Mouse (Mus musculus): ENCODE measurements around the gene Naif1. TPM values are rescaled to one million over a fixed set of nuclear protein-coding genes. Genes with fewer than 3 reads are reported as not detected.
"Not testable (repeated sequence)": the region's sequence is repeated elsewhere in the genome, so short reads cannot be mapped to it uniquely, and the experiment has no call there.

Gene Naif1
- polyA plus RNA-seq, 1 experiment from 2014 or later, result 6.4 TPM

DNA sequence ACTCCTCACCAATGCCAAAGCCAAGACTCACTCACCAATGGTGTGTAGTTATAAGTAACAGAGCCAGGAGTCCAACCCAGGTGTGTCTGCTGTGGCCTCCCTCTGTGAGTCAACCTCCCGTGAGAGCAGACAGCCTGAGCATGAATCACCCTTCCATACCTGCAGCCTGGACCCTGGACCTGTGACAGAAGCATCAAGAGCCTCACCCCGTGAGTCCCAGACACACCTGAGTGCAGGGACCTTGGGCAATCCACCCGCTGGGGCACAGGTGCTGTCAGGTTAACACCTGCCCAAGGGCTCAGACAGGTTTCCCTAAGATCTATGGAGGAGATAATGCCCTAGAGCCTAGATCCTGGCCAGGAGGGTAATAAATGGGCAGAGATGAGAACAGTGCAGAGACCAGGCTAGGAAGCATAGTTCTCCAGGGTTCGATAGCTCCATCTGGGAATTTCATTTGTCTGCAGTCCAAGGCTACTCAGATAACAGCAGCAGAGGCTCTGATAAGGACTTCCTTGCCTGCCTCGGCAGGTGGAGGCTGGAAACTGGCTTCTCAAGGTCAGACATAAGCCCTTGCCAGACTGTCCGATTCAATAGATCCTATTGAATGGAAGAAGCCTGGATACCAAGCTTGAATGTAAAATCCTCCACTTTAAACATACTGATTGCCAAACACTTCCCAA is 20.9 kb downstream of the Naif1 start:
- WGBS, result 86% methylated on average over 6 of the region's 6 CpGs
- H3K27me3 ChIP-seq (ENCODE audit: control insufficient read depth, insufficient read depth, low read length), result no peaks in the 10 kb centered on the region
- no peak overlapping the region for H3K9ac ChIP-seq (ENCODE audit: low read length)
- no peak overlapping the region for H3K4me3 ChIP-seq (ENCODE audit: low read depth, low read length)
- no peaks in the 10 kb centered on the region for H3K9me3 ChIP-seq (ENCODE audit: control insufficient read depth, low read length)
- no peak overlapping the region for H3K27ac ChIP-seq (ENCODE audit: low read depth, low read length)
- no peaks in the 10 kb centered on the region for H3K4me1 ChIP-seq (ENCODE audit: control insufficient read depth, insufficient read depth, low read length)
- peak; percentile 65 for DNase-seq (ENCODE audit: low spot score, missing footprints)
- H3K36me3 ChIP-seq (ENCODE audit: control insufficient read depth, insufficient read depth, low read length), result no peaks in the 10 kb centered on the region
- no peak for ATAC-seq (ENCODE audit: low FRiP score)
- no peak overlapping the region for H3K4me2 ChIP-seq

DNA sequence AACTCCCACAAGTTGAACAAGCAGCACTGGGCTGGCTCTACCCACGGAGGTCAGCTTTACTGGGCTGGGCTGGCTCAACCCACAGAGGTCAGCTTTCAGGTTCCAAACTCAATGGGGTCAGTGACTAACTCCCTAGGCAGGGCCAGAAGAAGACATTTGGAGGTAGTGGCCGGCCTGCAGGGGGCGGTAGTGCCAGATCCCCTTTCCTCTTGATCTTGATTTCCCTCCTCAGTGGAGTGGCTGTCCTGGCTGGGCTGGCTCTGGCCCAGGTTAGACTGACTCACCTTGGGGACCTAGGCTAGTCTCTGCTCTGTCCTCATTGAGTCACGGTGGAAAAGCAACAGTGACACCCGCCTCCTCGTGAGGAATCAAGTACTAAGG is 21.4 kb downstream of the Naif1 start:
- Histone ChIP-seq H3K4me1 (ENCODE audit: control insufficient read depth, insufficient read depth, low read length) (no peaks in the 10 kb centered on the region), H3K9me3 (ENCODE audit: control insufficient read depth, low read length) (no peaks in the 10 kb centered on the region), H3K4me2 (no peak overlapping the region), H3K4me3 (ENCODE audit: low read depth, low read length) (no peak overlapping the region), H3K27me3 (ENCODE audit: control insufficient read depth, insufficient read depth, low read length) (no peaks in the 10 kb centered on the region), H3K36me3 (ENCODE audit: control insufficient read depth, insufficient read depth, low read length) (no peaks in the 10 kb centered on the region), H3K27ac (ENCODE audit: low read depth, low read length) (no peak overlapping the region), H3K9ac (ENCODE audit: low read length) (no peak overlapping the region)
- no peak for DNase-seq (ENCODE audit: low spot score, missing footprints)
- ATAC-seq (ENCODE audit: low FRiP score), result no peak
- WGBS, result 86% methylated on average over 6 of the region's 6 CpGs

DNA sequence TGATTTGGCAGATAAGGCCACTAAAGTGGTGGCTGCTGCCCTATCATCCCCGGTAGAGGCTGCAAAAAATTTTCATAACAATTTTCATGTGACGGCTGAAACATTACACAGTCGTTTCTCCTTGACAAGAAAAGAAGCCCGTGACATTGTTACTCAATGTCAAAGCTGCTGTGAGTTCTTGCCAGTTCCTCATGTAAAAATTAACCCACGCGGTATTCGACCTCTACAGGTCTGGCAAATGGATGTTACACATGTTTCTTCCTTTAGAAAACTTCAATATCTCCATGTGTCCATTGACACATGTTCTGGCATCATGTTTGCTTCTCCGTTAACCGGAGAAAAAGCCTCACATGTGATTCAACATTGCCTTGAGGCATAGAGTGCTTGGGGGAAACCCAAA is 25.1 kb downstream of the Naif1 start:
- not testable (repeated sequence) for H3K9me3 ChIP-seq (ENCODE audit: control insufficient read depth, low read length); H3K27me3 ChIP-seq (ENCODE audit: control insufficient read depth, insufficient read depth, low read length); H3K36me3 ChIP-seq (ENCODE audit: control insufficient read depth, insufficient read depth, low read length); H3K4me1 ChIP-seq (ENCODE audit: control insufficient read depth, insufficient read depth, low read length); ATAC-seq (ENCODE audit: low FRiP score); DNase-seq (ENCODE audit: low spot score, missing footprints); H3K9ac ChIP-seq (ENCODE audit: low read length); H3K4me3 ChIP-seq (ENCODE audit: low read depth, low read length); H3K4me2 ChIP-seq; H3K27ac ChIP-seq (ENCODE audit: low read depth, low read length)
- WGBS, result 97% methylated on average over 4 of the region's 9 CpGs

DNA sequence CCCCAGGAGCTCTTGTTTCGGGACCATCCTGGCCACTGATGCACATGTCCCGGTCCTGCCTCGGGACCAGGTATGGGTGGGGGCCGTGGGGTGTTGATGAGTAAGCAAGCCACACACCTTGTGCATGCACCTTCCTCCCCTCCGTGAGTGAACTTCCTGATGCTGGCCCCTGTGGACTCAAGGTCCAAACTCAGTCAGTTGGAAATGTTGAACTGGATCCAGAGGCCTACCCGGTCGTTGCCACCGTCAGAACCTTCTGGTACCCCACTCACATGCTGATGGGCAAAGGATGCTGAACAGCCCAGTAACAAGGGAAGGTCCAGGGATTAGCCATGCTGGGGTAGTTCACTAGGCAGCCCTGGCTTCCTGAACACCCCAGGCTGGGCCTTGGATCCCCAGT is 32.1 kb downstream of the Naif1 start:
- Histone ChIP-seq H3K9ac (ENCODE audit: low read length) (no peak overlapping the region), H3K36me3 (ENCODE audit: control insufficient read depth, insufficient read depth, low read length) (no peaks in the 10 kb centered on the region), H3K4me3 (ENCODE audit: low read depth, low read length) (no peak overlapping the region), H3K9me3 (ENCODE audit: control insufficient read depth, low read length) (no peaks in the 10 kb centered on the region), H3K27ac (ENCODE audit: low read depth, low read length) (no peak overlapping the region), H3K27me3 (ENCODE audit: control insufficient read depth, insufficient read depth, low read length) (no peaks in the 10 kb centered on the region), H3K4me2 (no peak overlapping the region), H3K4me1 (ENCODE audit: control insufficient read depth, insufficient read depth, low read length) (no peaks in the 10 kb centered on the region)
- 96% methylated on average over 8 of the region's 8 CpGs for WGBS
- no peak for ATAC-seq (ENCODE audit: low FRiP score)
- DNase-seq (ENCODE audit: low spot score, missing footprints), result no peak

DNA sequence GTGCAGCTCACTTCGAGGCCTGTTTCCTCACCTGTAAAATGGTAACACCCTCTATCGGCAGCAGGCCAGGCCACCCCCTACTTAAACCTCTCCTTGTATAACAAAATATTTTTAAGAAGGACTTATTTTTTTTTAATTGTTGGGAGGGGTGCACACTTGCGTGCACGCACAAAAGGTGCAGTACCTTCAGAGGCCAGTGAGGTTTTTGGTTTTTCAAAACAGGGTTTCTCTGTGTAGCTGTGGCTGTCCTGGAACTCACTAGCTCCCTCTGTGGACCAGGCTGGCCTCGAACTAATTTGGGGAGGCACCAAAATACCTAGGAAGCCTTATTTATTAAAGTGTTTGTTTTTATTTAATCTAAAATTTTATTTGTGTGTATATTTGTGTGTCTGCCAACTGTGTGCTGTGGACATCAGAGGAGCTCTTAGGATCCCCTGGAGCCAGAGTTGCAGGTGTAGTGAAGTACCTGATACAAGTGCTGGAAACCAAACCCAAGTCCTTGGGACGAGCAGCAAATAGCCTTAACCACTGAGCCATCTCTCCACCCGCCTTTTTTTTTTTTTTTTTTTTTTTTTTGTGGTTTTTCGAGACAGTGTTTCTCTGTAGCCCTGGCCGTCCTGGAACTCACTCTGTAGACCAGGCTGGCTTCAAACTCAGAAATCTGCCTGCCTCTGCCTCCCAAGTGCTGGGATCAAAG is 33.1 kb downstream of the Naif1 start:
- 73% methylated on average over 9 of the region's 9 CpGs for WGBS
- Histone ChIP-seq H3K9me3 (ENCODE audit: control insufficient read depth, low read length) (no peaks in the 10 kb centered on the region), H3K9ac (ENCODE audit: low read length) (no peak overlapping the region), H3K4me2 (no peak overlapping the region), H3K27ac (ENCODE audit: low read depth, low read length) (no peak overlapping the region), H3K4me3 (ENCODE audit: low read depth, low read length) (no peak overlapping the region), H3K27me3 (ENCODE audit: control insufficient read depth, insufficient read depth, low read length) (no peaks in the 10 kb centered on the region), H3K4me1 (ENCODE audit: control insufficient read depth, insufficient read depth, low read length) (no peaks in the 10 kb centered on the region), H3K36me3 (ENCODE audit: control insufficient read depth, insufficient read depth, low read length) (no peaks in the 10 kb centered on the region)
- DNase-seq (ENCODE audit: low spot score, missing footprints) (no peak), ATAC-seq (ENCODE audit: low FRiP score) (no peak)

DNA sequence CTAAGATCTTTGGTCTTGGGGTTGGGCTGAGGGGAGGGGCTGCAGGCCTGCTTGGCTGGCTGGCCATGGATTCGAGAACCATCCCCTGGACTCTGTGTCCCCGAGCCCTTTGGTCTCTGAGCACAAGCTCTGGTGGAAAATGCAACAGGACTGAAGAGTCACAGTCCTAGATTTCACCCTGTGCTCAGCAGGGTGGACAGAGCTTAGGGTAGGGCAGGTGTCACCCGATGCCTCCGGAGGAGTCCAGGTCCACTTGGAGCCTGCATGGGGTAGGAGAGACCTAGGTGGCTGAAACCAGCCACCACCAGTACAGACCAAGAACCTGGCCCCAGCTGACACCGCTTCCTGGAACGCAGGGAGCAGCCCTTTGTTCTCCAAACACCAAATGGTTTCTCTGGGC is 34.7 kb downstream of the Naif1 start:
- 89% methylated on average over 6 of the region's 6 CpGs for WGBS
- no peaks in the 10 kb centered on the region for H3K4me1 ChIP-seq (ENCODE audit: control insufficient read depth, insufficient read depth, low read length)
- H3K9ac ChIP-seq (ENCODE audit: low read length), result no peak overlapping the region
- no peak overlapping the region for H3K4me2 ChIP-seq
- H3K27me3 ChIP-seq (ENCODE audit: control insufficient read depth, insufficient read depth, low read length), result no peaks in the 10 kb centered on the region
- H3K36me3 ChIP-seq (ENCODE audit: control insufficient read depth, insufficient read depth, low read length), result no peaks in the 10 kb centered on the region
- no peaks in the 10 kb centered on the region for H3K9me3 ChIP-seq (ENCODE audit: control insufficient read depth, low read length)
- DNase-seq (ENCODE audit: low spot score, missing footprints) (no peak), ATAC-seq (ENCODE audit: low FRiP score) (no peak)
- no peak overlapping the region for H3K27ac ChIP-seq (ENCODE audit: low read depth, low read length)
- no peak overlapping the region for H3K4me3 ChIP-seq (ENCODE audit: low read depth, low read length)

DNA sequence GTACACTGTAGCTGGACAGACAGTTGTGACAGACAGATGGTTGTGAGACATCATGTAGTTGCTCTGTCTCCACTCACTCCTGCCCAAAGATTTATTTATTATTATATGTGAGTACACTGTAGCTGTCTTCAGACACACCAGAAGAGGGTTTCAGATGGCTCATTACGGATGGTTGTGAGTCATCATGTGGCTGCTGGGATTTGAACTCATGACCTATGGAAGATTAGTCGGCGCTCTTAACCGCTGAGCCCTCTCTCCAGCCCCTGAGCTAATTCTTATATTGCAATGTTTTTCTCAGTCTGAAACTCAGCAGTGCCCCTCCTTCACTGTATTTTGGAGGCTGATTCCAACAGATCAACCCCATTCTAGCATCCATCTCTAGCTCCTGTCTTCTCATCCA is 35.5 kb downstream of the Naif1 start:
- 93% methylated on average over 4 of the region's 4 CpGs for WGBS
- Histone ChIP-seq H3K36me3 (ENCODE audit: control insufficient read depth, insufficient read depth, low read length) (no peaks in the 10 kb centered on the region), H3K27me3 (ENCODE audit: control insufficient read depth, insufficient read depth, low read length) (no peaks in the 10 kb centered on the region), H3K9me3 (ENCODE audit: control insufficient read depth, low read length) (no peaks in the 10 kb centered on the region), H3K4me1 (ENCODE audit: control insufficient read depth, insufficient read depth, low read length) (no peaks in the 10 kb centered on the region), H3K27ac (ENCODE audit: low read depth, low read length) (no peak overlapping the region), H3K4me2 (no peak overlapping the region), H3K4me3 (ENCODE audit: low read depth, low read length) (no peak overlapping the region), H3K9ac (ENCODE audit: low read length) (no peak overlapping the region)
- ATAC-seq (ENCODE audit: low FRiP score), result no peak
- no peak for DNase-seq (ENCODE audit: low spot score, missing footprints)

DNA sequence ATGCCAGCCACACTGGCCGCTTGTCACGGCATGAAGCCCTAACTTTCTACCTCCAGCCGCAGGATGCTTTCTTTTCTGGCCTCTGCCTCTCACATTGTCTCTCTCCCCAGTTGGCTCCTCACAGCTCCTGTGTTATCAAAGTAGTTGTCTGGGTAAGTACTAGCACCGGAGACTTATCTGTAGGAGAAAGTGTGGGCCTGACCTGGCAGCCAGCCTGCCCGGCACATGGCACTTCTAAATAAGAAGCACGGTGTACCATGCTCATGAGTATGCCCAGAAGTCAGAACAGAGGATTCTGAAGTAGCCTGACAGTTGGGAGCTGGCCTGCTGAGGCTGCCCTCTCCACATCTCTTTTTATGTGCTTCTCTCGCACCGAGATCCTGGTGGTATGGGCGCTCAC is 35.9 kb downstream of the Naif1 start:
- ATAC-seq (ENCODE audit: low FRiP score), result no peak
- Histone ChIP-seq H3K4me1 (ENCODE audit: control insufficient read depth, insufficient read depth, low read length) (no peaks in the 10 kb centered on the region), H3K4me3 (ENCODE audit: low read depth, low read length) (no peak overlapping the region), H3K27ac (ENCODE audit: low read depth, low read length) (no peak overlapping the region), H3K27me3 (ENCODE audit: control insufficient read depth, insufficient read depth, low read length) (no peaks in the 10 kb centered on the region), H3K4me2 (no peak overlapping the region), H3K9ac (ENCODE audit: low read length) (no peak overlapping the region), H3K36me3 (ENCODE audit: control insufficient read depth, insufficient read depth, low read length) (no peaks in the 10 kb centered on the region), H3K9me3 (ENCODE audit: control insufficient read depth, low read length) (no peaks in the 10 kb centered on the region)
- WGBS, result 92% methylated on average over 9 of the region's 9 CpGs
- no peak for DNase-seq (ENCODE audit: low spot score, missing footprints)

DNA sequence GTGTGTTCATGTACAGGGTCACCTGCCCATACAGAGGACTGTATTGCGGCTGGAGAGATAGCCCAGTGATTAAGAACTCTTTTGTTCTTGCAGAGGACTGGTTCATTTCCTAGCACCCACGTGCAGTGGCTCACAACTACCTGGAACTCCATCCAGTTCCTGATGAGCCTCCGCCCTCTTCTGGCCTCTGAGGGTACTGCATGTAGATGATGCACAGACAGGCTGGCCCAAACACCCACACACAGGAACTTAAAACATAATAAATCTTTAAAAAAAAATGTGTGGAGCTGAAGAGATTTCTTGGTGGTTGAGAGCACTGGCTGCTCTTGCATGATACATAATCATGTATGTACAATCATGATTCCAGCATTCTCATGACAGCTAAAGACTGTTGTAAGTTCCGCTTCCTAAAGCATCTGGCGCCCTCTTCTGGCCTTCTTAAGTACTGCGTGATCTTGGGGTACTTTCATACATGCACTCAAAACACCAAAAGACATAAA is 36.9 kb downstream of the Naif1 start:
- no peak overlapping the region for H3K9ac ChIP-seq (ENCODE audit: low read length)
- H3K27ac ChIP-seq (ENCODE audit: low read depth, low read length), result no peak overlapping the region
- no peaks in the 10 kb centered on the region for H3K27me3 ChIP-seq (ENCODE audit: control insufficient read depth, insufficient read depth, low read length)
- ATAC-seq (ENCODE audit: low FRiP score), result peak; percentile 47
- H3K36me3 ChIP-seq (ENCODE audit: control insufficient read depth, insufficient read depth, low read length), result no peaks in the 10 kb centered on the region
- peak; percentile 99 for DNase-seq (ENCODE audit: low spot score, missing footprints)
- H3K4me3 ChIP-seq (ENCODE audit: low read depth, low read length), result no peak overlapping the region
- no peak overlapping the region for H3K4me2 ChIP-seq
- 11% methylated on average over 6 of the region's 6 CpGs for WGBS
- no peaks in the 10 kb centered on the region for H3K9me3 ChIP-seq (ENCODE audit: control insufficient read depth, low read length)
- no peaks in the 10 kb centered on the region for H3K4me1 ChIP-seq (ENCODE audit: control insufficient read depth, insufficient read depth, low read length)

Data from midbrain, embryonic 11.5 days (tissue).